Mouse (Mus musculus) neural tube, embryonic 12.5 days (tissue): ENCODE data around the gene Plcd3. TPM values are rescaled to one million over a fixed set of nuclear protein-coding genes. Genes with fewer than 3 reads are reported as not detected.

Experiments
- ATAC-seq: fragments of 200-750 bp; cut with Nextera tagmentation; 2 replicates; pipeline ENCODE4 v1.8.0; 2017; ENCODE audit warnings: low read depth, mild to moderate bottlenecking, moderate TSS enrichment, moderate library complexity; ENCODE audit not compliant: low FRiP score
- H3K27ac ChIP-seq: fragments of 300-500 bp; sonication (generic); 2 replicates; pipeline ENCODE4 v1.5.1; 2016
- H3K27me3 ChIP-seq: fragments of 300-500 bp; sonication (generic); replicated peaks from 2 replicates; pipeline ENCODE4 v1.6.1; 2016; ENCODE audit warnings: mild to moderate bottlenecking
- H3K36me3 ChIP-seq: fragments of 300-500 bp; sonication (generic); 2 replicates; pipeline ENCODE4 v1.6.1; 2016; ENCODE audit warnings: mild to moderate bottlenecking
- H3K4me1 ChIP-seq: fragments of 300-500 bp; sonication (generic); 2 replicates; pipeline ENCODE4 v1.6.1; 2016
- H3K4me2 ChIP-seq: fragments of 300-500 bp; sonication (generic); replicated peaks from 2 replicates; pipeline ENCODE4 v1.6.1; 2016; ENCODE audit warnings: mild to moderate bottlenecking
- H3K4me3 ChIP-seq: fragments of 300-500 bp; sonication (generic); 2 replicates; pipeline ENCODE4 v1.5.1; 2016
- H3K9ac ChIP-seq: fragments of 300-500 bp; sonication (generic); 2 replicates; pipeline ENCODE4 v1.6.1; 2016; ENCODE audit warnings: mild to moderate bottlenecking
- H3K9me3 ChIP-seq: fragments of 300-500 bp; sonication (generic); 2 replicates; pipeline ENCODE4 v1.6.1; 2016; ENCODE audit warnings: mild to moderate bottlenecking
- WGBS: fragments of 180-500 bp; shearing (Covaris S2); methylation state at CpG from one replicate; pipeline ENCODE4 v1.1.7; 2016; 5-methylcytosine and 5-hydroxymethylcytosine counted together
- polyA plus RNA-seq: library from polyadenylated mRNA; unstranded; fragments of >200 nt; fragmentation: Nextera tagmentation; extraction: Ambion mirVana; gene quantifications from 2 replicates; pipeline ENCODE4 v1.2.1, GENCODE M21; 2016

The Plcd3 gene
- polyA plus RNA-seq, 1 experiment from 2014 or later = 1.1 TPM

DNA sequence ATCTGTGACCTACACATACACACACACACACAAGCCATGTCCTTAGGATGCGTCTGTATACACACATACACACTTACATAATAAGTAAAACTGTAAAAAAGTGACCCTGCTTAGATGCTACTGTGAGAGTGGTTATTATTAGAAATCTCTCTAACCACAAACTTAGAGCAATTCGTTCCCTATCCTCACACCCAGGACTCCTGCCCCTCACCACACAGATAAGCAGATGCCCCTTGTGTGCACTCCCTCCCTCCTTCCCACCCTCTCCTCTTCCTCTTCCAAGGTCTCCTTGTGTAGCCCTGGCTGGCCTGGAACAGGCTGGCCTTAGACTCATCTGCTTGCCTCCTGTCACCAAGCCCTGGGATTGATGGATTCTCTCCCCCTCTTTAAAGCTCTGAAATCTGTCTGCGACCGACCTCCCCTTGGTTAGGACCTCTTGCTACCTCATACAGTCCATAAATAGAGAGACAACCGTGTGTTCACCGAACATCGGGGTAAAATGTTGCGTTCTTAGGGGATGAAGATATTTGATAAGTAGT, 34.6 kb upstream of the Plcd3 start:
- Histone ChIP-seq H3K4me2 (no peak overlapping the region), H3K36me3 (peaks cover 8% of the 10 kb centered on the region; the same call in 1 of the 2 replicates), H3K27me3 (no peaks in the 10 kb centered on the region), H3K9ac (no peak overlapping the region), H3K4me1 (peaks cover 12% of the 10 kb centered on the region), H3K27ac (no peak overlapping the region), H3K4me3 (no peak overlapping the region), H3K9me3 (no peaks in the 10 kb centered on the region)
- no peak for ATAC-seq
- WGBS = 87% methylated on average over 8 of the region's 8 CpGs

GRCm38 (mm10) chr11:103134221-103134620, 32.8 kb upstream of the Plcd3 start:
- H3K9me3 ChIP-seq = no peaks in the 10 kb centered on the region
- H3K4me2 ChIP-seq = peak overlapping the region; percentile 53
- no peak overlapping the region for H3K9ac ChIP-seq
- H3K36me3 ChIP-seq = peaks cover 7% of the 10 kb centered on the region; the same call in 1 of the 2 replicates
- H3K27me3 ChIP-seq = no peaks in the 10 kb centered on the region
- peaks cover 20% of the 10 kb centered on the region for H3K4me1 ChIP-seq
- no peak overlapping the region for H3K4me3 ChIP-seq
- no peak overlapping the region for H3K27ac ChIP-seq
- no peak for ATAC-seq
- WGBS = 77% methylated on average over 3 of the region's 3 CpGs

DNA sequence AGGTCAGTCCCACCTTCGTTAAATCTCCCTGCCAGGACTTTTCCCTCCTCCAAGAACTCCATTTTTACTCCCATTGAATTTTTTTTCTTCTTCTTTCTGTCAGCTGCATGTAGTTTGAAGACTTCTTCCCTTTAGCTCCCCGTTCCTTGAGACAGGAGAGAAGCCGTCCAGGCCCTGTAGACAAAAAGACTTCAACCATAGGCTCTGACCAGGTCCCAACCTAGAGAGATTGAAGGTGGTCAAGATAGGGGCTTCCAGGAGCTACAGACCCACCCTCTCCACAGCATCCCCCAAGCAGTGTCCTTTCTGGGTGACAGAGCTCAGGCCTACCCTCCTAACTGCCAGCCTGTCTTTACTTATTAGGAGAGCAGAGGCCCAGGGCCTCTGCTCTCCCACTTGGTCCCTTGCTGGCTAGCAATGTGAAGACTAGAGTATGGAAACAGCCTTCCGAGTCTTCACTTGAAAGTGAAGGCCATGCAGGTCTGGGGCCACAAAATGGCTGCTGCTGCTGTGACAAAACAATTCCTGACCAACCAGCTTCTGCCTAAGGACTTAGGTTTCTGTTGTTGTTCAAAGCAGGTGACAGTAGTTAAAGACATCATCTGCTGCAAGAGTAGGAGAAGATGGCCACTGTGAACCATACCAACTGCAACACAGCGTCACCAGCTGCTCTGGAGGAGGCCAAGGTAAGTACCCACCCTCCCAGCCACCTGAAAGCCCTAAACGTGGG, 32.2 kb upstream of the Plcd3 start:
- no peak for ATAC-seq
- H3K9me3 ChIP-seq = no peaks in the 10 kb centered on the region
- peaks cover 1% of the 10 kb centered on the region; the same call in 1 of the 2 replicates for H3K36me3 ChIP-seq
- 0 out of 2 replicates have a peak overlapping the region, but pooled peaks have one; percentile 3 for H3K27ac ChIP-seq
- H3K4me3 ChIP-seq = peak overlapping the region; percentile 15; the same call in 1 of the 2 replicates
- H3K9ac ChIP-seq = peak overlapping the region; percentile 47
- WGBS = 50% methylated on average over 6 of the region's 6 CpGs
- H3K27me3 ChIP-seq = no peaks in the 10 kb centered on the region
- peak overlapping the region; percentile 53 for H3K4me2 ChIP-seq
- peaks cover 20% of the 10 kb centered on the region for H3K4me1 ChIP-seq

DNA sequence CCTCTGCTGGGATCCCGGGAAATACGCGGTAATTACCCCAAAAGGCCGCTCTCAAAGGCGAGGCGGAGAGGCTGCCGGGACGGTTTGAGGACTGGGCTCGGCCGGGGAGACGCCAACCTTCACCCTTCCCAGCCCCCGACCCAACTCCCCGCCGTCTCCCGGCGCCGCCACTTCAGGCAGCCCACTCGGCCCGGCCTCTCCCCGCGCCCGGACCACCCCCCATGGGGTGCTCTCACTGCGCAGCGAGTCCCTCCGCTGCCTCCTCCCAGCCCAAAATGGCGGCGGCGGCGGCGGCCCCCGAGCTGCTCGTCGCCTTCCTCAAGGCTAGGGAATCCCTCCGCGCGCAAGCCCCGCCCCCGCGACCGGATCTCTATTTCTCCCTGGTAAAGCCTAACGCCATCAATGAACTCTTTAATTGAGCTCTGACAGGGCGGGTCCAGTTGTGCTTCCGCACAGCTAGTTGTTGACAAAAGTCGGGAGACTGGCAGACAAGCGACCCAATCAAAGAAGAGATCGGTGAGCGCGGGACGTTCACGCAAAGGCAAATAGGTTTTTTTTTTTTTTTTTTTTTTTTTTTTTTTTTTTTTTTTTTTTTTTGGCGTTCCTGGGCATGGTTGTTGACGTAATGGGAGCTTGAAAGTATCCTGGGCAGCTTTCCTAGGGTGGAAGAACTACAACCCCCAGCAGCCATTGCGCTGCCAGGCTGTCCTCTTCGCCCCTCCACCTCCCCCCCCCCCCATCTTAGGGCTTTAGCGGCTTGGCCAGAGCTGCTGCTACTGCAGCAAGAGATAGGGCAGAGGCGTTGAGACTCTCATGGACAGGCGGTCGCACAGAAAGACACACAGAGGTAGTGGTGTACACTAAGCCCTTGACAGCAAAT, 31.4 kb upstream of the Plcd3 start:
- peaks cover 20% of the 10 kb centered on the region for H3K4me1 ChIP-seq
- H3K4me2 ChIP-seq = peak overlapping the region; percentile 60
- peak overlapping the region; percentile 87 for H3K27ac ChIP-seq
- no peaks in the 10 kb centered on the region for H3K9me3 ChIP-seq
- WGBS = under 1% methylated on average over 58 of the region's 58 CpGs
- no peaks in the 10 kb centered on the region for H3K36me3 ChIP-seq
- H3K27me3 ChIP-seq = no peaks in the 10 kb centered on the region
- peak overlapping the region; percentile 95 for H3K9ac ChIP-seq
- H3K4me3 ChIP-seq = peak overlapping the region; percentile 86
- ATAC-seq = peak; percentile 94

DNA sequence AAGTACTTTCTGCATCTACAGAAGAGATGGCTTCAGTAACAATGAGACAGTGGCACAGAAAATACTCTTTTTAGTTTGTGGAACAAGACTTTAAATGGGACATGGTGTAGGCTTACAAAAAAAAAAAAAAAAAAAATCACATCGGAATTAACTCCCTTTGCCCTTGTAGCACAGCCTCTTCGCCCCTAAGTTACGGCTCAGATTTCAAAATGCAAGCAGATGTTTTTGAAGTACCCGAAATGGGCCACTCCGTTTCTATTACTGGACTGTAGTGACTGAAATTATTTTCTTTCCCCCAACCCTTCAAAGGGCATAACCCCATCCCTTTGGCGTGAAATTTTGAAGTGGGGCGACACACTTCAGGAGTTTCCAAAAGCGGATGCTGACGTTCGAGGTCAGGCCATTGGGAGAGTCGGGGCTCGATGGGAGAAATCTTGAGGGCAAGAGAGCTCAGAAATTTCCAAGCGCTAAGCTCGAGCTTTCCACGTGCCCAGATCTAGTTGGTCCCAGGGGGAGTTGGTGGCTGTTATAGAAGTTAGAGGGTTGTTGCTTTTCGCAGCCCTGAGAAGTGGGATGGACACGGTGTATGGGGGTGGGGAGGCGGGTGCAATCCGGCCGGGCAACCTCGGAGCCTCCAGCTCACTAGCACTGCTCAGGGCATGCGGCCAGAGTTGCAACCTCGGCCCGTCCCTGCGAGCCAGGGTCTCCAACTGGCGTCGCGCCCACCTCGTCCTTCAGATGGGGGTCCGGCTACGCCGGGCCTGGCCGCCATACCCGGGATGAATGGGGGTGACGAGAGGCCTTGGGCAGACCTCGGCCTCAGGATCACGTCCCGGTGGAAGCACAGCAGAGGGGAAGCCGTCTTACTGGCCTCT, 30.5 kb upstream of the Plcd3 start, which contains the start of gene Hexim2:
Gene Hexim2, plus strand, starts transcription at position 729 of the 875 bp plus-strand sequence.
- Histone ChIP-seq H3K27me3 (no peaks in the 10 kb centered on the region), H3K4me2 (peak within 1 kb of the TSS; percentile 60), H3K9me3 (no peaks in the 10 kb centered on the region), H3K27ac (peak within 1 kb of the TSS; percentile 87), H3K9ac (peak within 1 kb of the TSS; percentile 95), H3K4me1 (peaks cover 20% of the 10 kb centered on the region), H3K4me3 (peak within 1 kb of the TSS; percentile 86), H3K36me3 (no peaks in the 10 kb centered on the region)
- WGBS = under 1% methylated on average over 39 of the region's 39 CpGs
- peak; percentile 68 for ATAC-seq

- no peak overlapping the region for H3K27ac ChIP-seq
- no peak for ATAC-seq
- H3K4me1 ChIP-seq = peaks cover 5% of the 10 kb centered on the region; the same call in 1 of the 2 replicates
- WGBS = 81% methylated on average over 5 of the region's 5 CpGs
- H3K4me3 ChIP-seq = no peak overlapping the region
- H3K36me3 ChIP-seq = no peaks in the 10 kb centered on the region
- no peak overlapping the region for H3K9ac ChIP-seq
- H3K27me3 ChIP-seq = no peaks in the 10 kb centered on the region
- H3K9me3 ChIP-seq = no peaks in the 10 kb centered on the region
- no peak overlapping the region for H3K4me2 ChIP-seq
Measured at GRCm38 (mm10) chr11:103120315-103120714, 18.9 kb upstream of the Plcd3 start.

GRCm38 (mm10) chr11:103119609-103120008, 18.2 kb upstream of the Plcd3 start:
- Histone ChIP-seq H3K27ac (no peak overlapping the region), H3K4me3 (no peak overlapping the region), H3K4me2 (no peak overlapping the region), H3K27me3 (no peaks in the 10 kb centered on the region), H3K9me3 (no peaks in the 10 kb centered on the region), H3K4me1 (peaks cover 9% of the 10 kb centered on the region; the same call in 1 of the 2 replicates), H3K9ac (no peak overlapping the region), H3K36me3 (no peaks in the 10 kb centered on the region)
- WGBS = 61% methylated on average over 5 of the region's 5 CpGs
- ATAC-seq = no peak

GRCm38 (mm10) chr11:103118866-103119265, 17.4 kb upstream of the Plcd3 start:
- H3K27ac ChIP-seq = no peak overlapping the region
- WGBS = 93% methylated on average over 2 of the region's 2 CpGs
- no peak overlapping the region for H3K9ac ChIP-seq
- peaks cover under 1% of the 10 kb centered on the region; the same call in 1 of the 2 replicates for H3K27me3 ChIP-seq
- H3K9me3 ChIP-seq = no peaks in the 10 kb centered on the region
- H3K4me2 ChIP-seq = peak overlapping the region; percentile 76
- no peaks in the 10 kb centered on the region for H3K36me3 ChIP-seq
- no peak for ATAC-seq
- H3K4me1 ChIP-seq = peaks cover 12% of the 10 kb centered on the region; the same call in 1 of the 2 replicates
- H3K4me3 ChIP-seq = no peak overlapping the region

DNA sequence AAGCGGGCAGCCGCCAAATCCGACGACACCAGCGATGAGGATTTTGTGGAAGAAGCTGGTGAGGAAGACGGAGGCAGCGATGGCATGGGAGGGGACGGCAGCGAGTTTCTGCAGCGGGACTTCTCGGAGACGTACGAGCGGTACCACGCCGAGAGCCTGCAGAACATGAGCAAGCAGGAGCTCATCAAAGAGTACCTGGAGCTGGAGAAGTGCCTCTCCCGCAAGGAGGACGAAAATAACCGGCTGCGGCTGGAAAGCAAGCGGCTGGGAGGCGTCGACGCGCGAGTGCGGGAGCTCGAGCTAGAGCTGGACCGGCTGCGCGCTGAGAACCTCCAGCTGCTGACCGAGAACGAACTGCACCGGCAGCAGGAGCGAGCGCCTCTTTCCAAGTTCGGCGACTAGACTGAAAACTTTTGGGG, 16.1 kb upstream of the Plcd3 start:
- Histone ChIP-seq H3K27ac (no peak overlapping the region), H3K4me3 (peak overlapping the region; percentile 58)
- under 1% methylated on average over 38 of the region's 38 CpGs for WGBS

DNA sequence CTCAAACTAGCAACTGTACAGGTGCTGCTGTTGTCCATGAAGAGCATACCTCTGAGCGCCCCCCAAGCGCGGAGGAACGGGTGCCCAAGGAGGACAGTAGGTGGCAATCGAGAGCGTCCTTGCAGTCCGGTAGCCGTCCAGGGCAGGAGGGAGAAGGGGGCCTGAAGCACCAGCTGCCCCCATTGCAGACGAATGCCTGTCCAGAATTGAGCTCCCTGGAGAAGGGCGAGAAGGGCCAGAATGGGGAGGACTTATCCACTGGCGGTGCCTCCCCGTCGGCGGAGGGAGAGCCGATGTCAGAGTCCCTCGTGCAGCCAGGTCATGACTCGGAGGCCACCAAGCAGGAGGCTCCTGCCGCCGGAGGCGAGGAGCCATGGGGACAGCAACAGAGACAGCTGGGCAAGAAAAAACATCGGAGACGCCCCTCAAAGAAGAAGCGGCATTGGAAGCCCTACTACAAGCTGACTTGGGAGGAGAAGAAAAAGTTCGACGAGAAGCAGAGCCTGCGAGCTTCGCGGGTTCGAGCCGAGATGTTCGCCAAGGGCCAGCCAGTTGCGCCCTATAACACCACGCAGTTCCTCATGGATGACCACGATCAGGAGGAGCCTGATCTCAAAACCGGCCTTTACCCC, 15.6 kb upstream of the Plcd3 start:
- Histone ChIP-seq H3K36me3 (no peaks in the 10 kb centered on the region), H3K27ac (no peak overlapping the region), H3K9ac (peak overlapping the region; percentile 59), H3K27me3 (peaks cover 19% of the 10 kb centered on the region), H3K4me2 (peak overlapping the region; percentile 76), H3K4me3 (peak overlapping the region; percentile 58), H3K4me1 (peaks cover 17% of the 10 kb centered on the region; the same call in 1 of the 2 replicates), H3K9me3 (no peaks in the 10 kb centered on the region)
- ATAC-seq = peak; percentile 46
- WGBS = under 1% methylated on average over 35 of the region's 35 CpGs

More for the DNA sequence above, 16.1 kb upstream of the Plcd3 start:
- Histone ChIP-seq H3K9ac (peak overlapping the region; percentile 59), H3K27me3 (peaks cover 13% of the 10 kb centered on the region), H3K4me1 (peaks cover 12% of the 10 kb centered on the region; the same call in 1 of the 2 replicates), H3K9me3 (no peaks in the 10 kb centered on the region), H3K4me2 (peak overlapping the region; percentile 76), H3K36me3 (no peaks in the 10 kb centered on the region)
- ATAC-seq = no peak
